In genomic region chr11:62553633-62554032, GRCm38 (mm10) we compare ENCODE assay signal across 10 mouse cellular contexts. TPM values are rescaled to one million over a fixed set of nuclear protein-coding genes. Genes with fewer than 3 reads are reported as not detected.
DNase-seq lines count a peak whose midpoint lies in the region; ATAC-seq and TF ChIP-seq lines count a peak whose summit lies in the region.
"Had no signal": no experiment of that assay in that cellular context is flagged by ENCODE, and none has a peak within 500 bp of the region (broad histone marks: within the 10 kb centered on the region; RNA-seq: fewer than 3 reads in every experiment).

No protein-coding gene starts in this region.

- H3K27me3 ChIP-seq in erythroblast, embryonic 14.5 days (ENCODE audit: control insufficient read depth): no peaks in the 10 kb centered on the region
- H3K27me3 ChIP-seq in spleen, adult 2 months (ENCODE audit: control insufficient read depth, insufficient read depth, low read length): no peaks in the 10 kb centered on the region
- H3K27me3 ChIP-seq in liver, embryonic 12.5 days (replicated peaks): no peaks in the 10 kb centered on the region
- H3K27me3 ChIP-seq in stomach, postnatal 0 days (ENCODE audit: control insufficient read depth, insufficient read depth, low read length): no peaks in the 10 kb centered on the region

- DNase-seq in spleen, adult 2 months (ENCODE audit: low read depth in 1 of 2, low spot score in 2 of 2): no peak
- DNase-seq in spleen, postnatal 14 days (ENCODE audit: low spot score in 2 of 2): no peak
- DNase-seq in stomach, postnatal 0 days (ENCODE audit: low spot score): no peak
- DNase-seq in spleen, adult 18-20 months: no peak
- DNase-seq: kidney, adult 11 months; thymus, postnatal 4 days had no signal

- TF ChIP-seq EP300 in stomach, postnatal 0 days (optimal IDR thresholded peaks at IDR 0.05): no peak

- H3K9ac ChIP-seq in liver, embryonic 12.5 days: peak overlapping the region; percentile 61
- H3K9ac ChIP-seq in stomach, postnatal 0 days (ENCODE audit: low read length): no peak overlapping the region; the same call in 1 of the 2 replicates

- WGBS in spleen, adult 2 months: 56% methylated on average over 5 of the region's 5 CpGs
- WGBS in liver, embryonic 12.5 days (ENCODE audit: insufficient replicate concordance): 77% methylated on average over 5 of the region's 5 CpGs
- WGBS in stomach, postnatal 0 days: 68% methylated on average over 5 of the region's 5 CpGs

- no peaks in the 10 kb centered on the region for H3K9me3 ChIP-seq in erythroblast, embryonic 14.5 days (ENCODE audit: control insufficient read depth, low read length)
- H3K9me3 ChIP-seq in liver, embryonic 12.5 days (replicated peaks): no peaks in the 10 kb centered on the region
- no peaks in the 10 kb centered on the region for H3K9me3 ChIP-seq in stomach, postnatal 0 days (ENCODE audit: control insufficient read depth, low read length)

- ATAC-seq in erythroblast, adult 5-6 weeks (replicated peaks; ENCODE audit: low FRiP score, poor library complexity, severe bottlenecking): no peak
- no peak for ATAC-seq in liver, embryonic 12.5 days
- no peak for ATAC-seq in stomach, postnatal 0 days (ENCODE audit: low FRiP score, low TSS enrichment)
- no peak for ATAC-seq in monocyte, adult 5-6 weeks (replicated peaks; ENCODE audit: insufficient number of reproducible peaks, low FRiP score, low TSS enrichment, poor library complexity, severe bottlenecking)

- TF ChIP-seq CTCF in spleen, adult 2 months (IDR thresholded peaks at IDR 0.05; ENCODE audit: extremely low read depth, insufficient read depth, insufficient read length, insufficient replicate concordance): no peak
- no peak for TF ChIP-seq CTCF in stomach, postnatal 0 days (IDR thresholded peaks at IDR 0.05; ENCODE audit: low read depth)

- peaks cover 50% of the 10 kb centered on the region for H3K4me1 ChIP-seq in erythroblast, embryonic 14.5 days (ENCODE audit: control insufficient read depth)
- H3K4me1 ChIP-seq in spleen, adult 2 months (ENCODE audit: control insufficient read depth, insufficient read depth, insufficient read length): no peaks in the 10 kb centered on the region
- peaks cover 47% of the 10 kb centered on the region for H3K4me1 ChIP-seq in liver, embryonic 12.5 days
- peaks cover 3% of the 10 kb centered on the region; the same call in 1 of the 2 replicates for H3K4me1 ChIP-seq in stomach, postnatal 0 days (replicated peaks; ENCODE audit: control insufficient read depth, insufficient read depth)

- peak overlapping the region; percentile 76 for H3K4me2 ChIP-seq in liver, embryonic 12.5 days
- H3K4me2 ChIP-seq in stomach, postnatal 0 days (replicated peaks; ENCODE audit: low read depth): peak overlapping the region; percentile 76

- TF ChIP-seq POLR2A in spleen, adult 2 months (IDR thresholded peaks at IDR 0.05; ENCODE audit: low read depth, low read length): no peak

- H3K27ac ChIP-seq in spleen, adult 2 months (ENCODE audit: insufficient read depth, low read length): no peak overlapping the region
- H3K27ac ChIP-seq in liver, embryonic 12.5 days: no peak overlapping the region
- H3K27ac ChIP-seq in stomach, postnatal 0 days (replicated peaks): no peak overlapping the region

- peaks cover 39% of the 10 kb centered on the region for H3K36me3 ChIP-seq in erythroblast, embryonic 14.5 days (ENCODE audit: control insufficient read depth)
- H3K36me3 ChIP-seq in spleen, adult 2 months (ENCODE audit: control insufficient read depth, insufficient read depth, low read length): peaks cover 12% of the 10 kb centered on the region
- H3K36me3 ChIP-seq in liver, embryonic 12.5 days: peaks cover 35% of the 10 kb centered on the region
- 0 out of 2 replicates have a peak, but pooled peaks cover 3% of the 10 kb centered on the region for H3K36me3 ChIP-seq in stomach, postnatal 0 days (ENCODE audit: control insufficient read depth, insufficient read depth, low read length)

- H3K4me3 ChIP-seq in erythroblast, embryonic 14.5 days (replicated peaks): peak overlapping the region; percentile 66
- peak overlapping the region; percentile 30 for H3K4me3 ChIP-seq in spleen, adult 2 months (ENCODE audit: extremely low read depth, insufficient read depth, insufficient read length)
- H3K4me3 ChIP-seq in liver, embryonic 12.5 days: peak overlapping the region; percentile 63
- H3K4me3 ChIP-seq in stomach, postnatal 0 days (ENCODE audit: low read depth, low read length): peak overlapping the region; percentile 46

RNA-seq across cellular contexts. Expression of gene Ubb, which starts 2.7 kb away (rescaled TPM):
- 195 and 225 TPM in 2 replicates for polyA plus RNA-seq in erythroblast, embryonic 14.5 days (2012)
- total RNA-seq in erythroblast, adult 5-6 weeks (2015; ENCODE audit: low replicate concordance): 1,189 and 1,264 TPM in 2 replicates
- 1,425 and 1,690 TPM in 2 replicates for total RNA-seq in erythroblast, adult 5-6 weeks (2017; ENCODE audit: low replicate concordance)
- polyA plus RNA-seq in spleen, adult 2 months (2012; rRNA removed): 1,229 and 1,312 TPM in 2 replicates
- polyA plus RNA-seq in liver, embryonic 12.5 days (2016; fragmentation: Nextera tagmentation; extraction: Ambion mirVana): 1,472 and 1,525 TPM in 2 replicates
- 1,850 and 1,934 TPM in 2 replicates for polyA plus RNA-seq in stomach, postnatal 0 days (2015; fragmentation: Nextera tagmentation; extraction: Ambion mirVana)
- total RNA-seq in monocyte, adult 5-6 weeks (2017): 1,289 to 1,782 TPM (median 1,376 TPM) in 3 replicates

RNA-seq across cellular contexts. Expression of gene Cenpv, which starts 14.6 kb away (rescaled TPM):
- polyA plus RNA-seq in erythroblast, embryonic 14.5 days (2012): 1.4 and 1.9 TPM in 2 replicates
- total RNA-seq in erythroblast, adult 5-6 weeks (2015; ENCODE audit: low replicate concordance): 1.7 and 9.6 TPM in 2 replicates
- 5.7 and 14.6 TPM in 2 replicates for total RNA-seq in erythroblast, adult 5-6 weeks (2017; ENCODE audit: low replicate concordance)
- polyA plus RNA-seq in spleen, adult 2 months (2012; rRNA removed): 8.5 and 9.4 TPM in 2 replicates
- polyA plus RNA-seq in liver, embryonic 12.5 days (2016; fragmentation: Nextera tagmentation; extraction: Ambion mirVana): 30.6 and 32.3 TPM in 2 replicates
- polyA plus RNA-seq in stomach, postnatal 0 days (2015; fragmentation: Nextera tagmentation; extraction: Ambion mirVana): 17.8 and 18.6 TPM in 2 replicates
- total RNA-seq in monocyte, adult 5-6 weeks (2017): 6.1 to 14.6 TPM in 2 of 3 replicates, not detected in the other

RNA-seq across cellular contexts. Expression of gene Trpv2, which starts 20.7 kb away (rescaled TPM):
- polyA plus RNA-seq in erythroblast, embryonic 14.5 days (2012): 0.03 and 0.04 TPM in 2 replicates
- 2.3 and 4.2 TPM in 2 replicates for total RNA-seq in erythroblast, adult 5-6 weeks (2015; ENCODE audit: low replicate concordance)
- total RNA-seq in erythroblast, adult 5-6 weeks (2017; ENCODE audit: low replicate concordance): 6.8 and 7.7 TPM in 2 replicates
- polyA plus RNA-seq in spleen, adult 2 months (2012; rRNA removed): 35.4 and 39.8 TPM in 2 replicates
- polyA plus RNA-seq in liver, embryonic 12.5 days (2016; fragmentation: Nextera tagmentation; extraction: Ambion mirVana): 8.0 and 9.0 TPM in 2 replicates
- polyA plus RNA-seq in stomach, postnatal 0 days (2015; fragmentation: Nextera tagmentation; extraction: Ambion mirVana): 9.6 and 11.0 TPM in 2 replicates
- total RNA-seq in monocyte, adult 5-6 weeks (2017): 33.3 to 61.4 TPM (median 38.2 TPM) in 3 replicates
